Mouse (Mus musculus): ENCODE data around the gene Henmt1. TPM values are rescaled to one million over a fixed set of nuclear protein-coding genes. Genes with fewer than 3 reads are reported as not detected.

The Henmt1 gene
- polyA plus RNA-seq, 1 experiment: 0.15 TPM

DNA sequence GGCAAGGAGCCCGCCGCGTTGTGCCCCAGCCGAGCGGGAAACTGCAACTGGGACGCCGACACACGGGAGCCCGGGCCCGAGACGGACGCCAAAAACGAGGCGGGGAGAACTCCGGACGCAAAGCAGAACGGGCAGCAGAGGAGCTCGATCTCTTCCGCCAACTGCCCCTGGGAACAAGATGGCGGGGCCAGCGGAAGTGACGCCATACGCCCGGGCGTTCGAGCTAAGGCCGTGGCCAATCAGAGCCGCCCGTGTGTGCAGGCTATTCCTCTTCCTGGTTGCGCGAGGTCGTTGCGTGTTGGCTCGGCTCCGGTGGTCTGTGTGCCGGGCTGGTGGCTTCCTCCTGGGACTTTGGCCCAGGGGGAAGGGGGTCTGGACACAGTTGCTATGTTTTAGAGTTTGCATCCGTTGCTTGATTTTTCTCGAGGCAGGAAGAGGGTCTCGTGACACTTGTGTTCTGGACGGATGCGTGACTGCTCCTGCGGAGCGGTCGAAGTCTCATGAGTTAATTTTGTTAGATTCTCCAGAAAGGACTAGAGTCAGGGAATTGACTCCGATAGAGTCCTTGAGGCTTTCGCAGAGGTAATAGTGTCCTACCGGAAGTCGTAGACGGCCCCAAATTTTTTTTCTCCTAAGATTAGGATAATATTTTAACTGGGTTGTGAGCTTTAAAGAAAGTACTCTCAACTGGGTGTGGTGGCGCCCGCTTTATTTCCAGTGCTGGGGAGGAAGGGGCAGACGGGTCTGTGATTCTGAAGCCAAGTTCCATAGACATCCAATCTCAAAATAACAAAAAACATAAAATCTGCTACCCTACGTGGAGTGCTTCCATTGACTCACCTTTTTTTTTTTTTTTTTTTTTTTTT lies 27.9 kb upstream of the Henmt1 start, which contains the start of gene Prpf38b:
Gene Prpf38b (minus strand): TSS at position 180 of the 866 bp plus-strand sequence.
- peaks cover 57% of the 10 kb centered on the region for H3K79me2 ChIP-seq (ENCODE audit: control insufficient read depth, insufficient read depth)
- TF ChIP-seq CTCF (IDR thresholded peaks at IDR 0.05; ENCODE audit: control insufficient read depth, insufficient read depth, insufficient read length) (no peak), FOSL1 (IDR thresholded peaks at IDR 0.05; ENCODE audit: insufficient read depth, low read length, poor library complexity, severe bottlenecking) (no peak), MYOG (IDR thresholded peaks at IDR 0.05; ENCODE audit: control insufficient read depth, extremely low read depth, insufficient read length) (no peak), USF1 (IDR thresholded peaks at IDR 0.05; ENCODE audit: low read depth) (no peak), MYOD1 (IDR thresholded peaks at IDR 0.05; ENCODE audit: control insufficient read depth, insufficient read length, low read depth) (no peak), MAX (IDR thresholded peaks at IDR 0.05) (no peak), CEBPB (IDR thresholded peaks at IDR 0.05; ENCODE audit: low read depth) (no peak)
- peak within 1 kb of the TSS; percentile 90 for H3ac ChIP-seq (ENCODE audit: control insufficient read depth, insufficient read length, low read depth)
- peaks cover 33% of the 10 kb centered on the region for H3K36me3 ChIP-seq (ENCODE audit: control insufficient read depth, insufficient read depth)
- peaks cover 45% of the 10 kb centered on the region for H3K79me3 ChIP-seq (ENCODE audit: low read depth)
- no peaks in the 10 kb centered on the region for H3K27me3 ChIP-seq (ENCODE audit: control insufficient read depth, insufficient read depth, insufficient read length)
- H3K4me3 ChIP-seq (ENCODE audit: insufficient read depth, poor library complexity, severe bottlenecking): peak within 1 kb of the TSS; percentile 97

DNA sequence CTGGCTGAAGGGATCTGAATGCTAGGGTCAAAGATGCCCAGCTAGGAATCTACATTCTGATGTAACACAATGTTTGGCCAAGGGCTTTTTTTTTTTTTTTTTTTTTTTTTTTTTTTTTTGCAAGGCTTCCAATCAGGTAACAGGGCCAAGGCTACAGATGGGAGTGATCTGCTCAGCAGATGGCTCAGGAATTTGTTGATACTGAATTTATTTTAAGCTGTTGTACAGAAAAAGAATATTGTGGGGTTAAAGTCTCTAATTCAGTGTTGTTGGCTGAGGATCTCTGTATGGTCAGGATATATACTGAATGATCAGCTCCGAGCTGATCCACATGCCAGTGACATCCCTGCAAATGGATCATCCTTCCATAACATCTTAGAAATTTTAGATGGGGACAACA lies 23.7 kb upstream of the Henmt1 start:
- H3K79me2 ChIP-seq (ENCODE audit: control insufficient read depth, insufficient read depth): peaks cover 15% of the 10 kb centered on the region
- H3K79me3 ChIP-seq (ENCODE audit: low read depth): peaks cover 4% of the 10 kb centered on the region
- H3K36me3 ChIP-seq (ENCODE audit: control insufficient read depth, insufficient read depth): no peaks in the 10 kb centered on the region
- no peaks in the 10 kb centered on the region for H3K27me3 ChIP-seq (ENCODE audit: control insufficient read depth, insufficient read depth, insufficient read length)
- no peak for TF ChIP-seq CTCF (IDR thresholded peaks at IDR 0.05; ENCODE audit: control insufficient read depth, insufficient read depth, insufficient read length)
- no peak for TF ChIP-seq CEBPB (IDR thresholded peaks at IDR 0.05; ENCODE audit: low read depth)
- TF ChIP-seq FOSL1 (IDR thresholded peaks at IDR 0.05; ENCODE audit: insufficient read depth, low read length, poor library complexity, severe bottlenecking): no peak
- TF ChIP-seq USF1 (IDR thresholded peaks at IDR 0.05; ENCODE audit: low read depth): no peak
- H3K4me3 ChIP-seq (ENCODE audit: insufficient read depth, poor library complexity, severe bottlenecking): no peak overlapping the region
- H3ac ChIP-seq (ENCODE audit: control insufficient read depth, insufficient read length, low read depth): no peak overlapping the region

DNA sequence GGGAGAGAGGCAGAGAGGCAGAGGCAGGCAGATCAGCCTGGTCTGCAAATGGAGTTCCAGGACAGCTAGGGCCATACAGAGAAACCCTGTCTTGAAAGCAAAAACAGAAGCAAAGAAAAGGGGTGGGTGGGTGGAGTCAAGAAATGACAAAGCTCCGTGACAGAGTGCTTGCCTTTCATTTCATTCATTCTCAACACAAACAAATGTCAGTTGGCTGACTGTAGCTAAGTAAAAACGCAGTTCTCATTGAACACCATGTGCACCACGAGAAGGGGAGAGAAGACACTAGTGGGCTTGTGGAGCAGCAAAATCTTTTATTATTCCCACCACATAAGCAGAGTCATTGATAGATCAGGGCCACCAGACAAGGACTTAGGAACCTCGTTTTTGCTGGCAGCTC lies 22.8 kb upstream of the Henmt1 start:
- no peak for TF ChIP-seq CEBPB (IDR thresholded peaks at IDR 0.05; ENCODE audit: low read depth)
- TF ChIP-seq FOSL1 (IDR thresholded peaks at IDR 0.05; ENCODE audit: insufficient read depth, low read length, poor library complexity, severe bottlenecking): no peak
- TF ChIP-seq CTCF (IDR thresholded peaks at IDR 0.05; ENCODE audit: control insufficient read depth, insufficient read depth, insufficient read length): no peak
- no peak for TF ChIP-seq USF1 (IDR thresholded peaks at IDR 0.05; ENCODE audit: low read depth)
- TF ChIP-seq MYOG (IDR thresholded peaks at IDR 0.05; ENCODE audit: control insufficient read depth, extremely low read depth, insufficient read length): no peak
- TF ChIP-seq MYOD1 (IDR thresholded peaks at IDR 0.05; ENCODE audit: control insufficient read depth, insufficient read length, low read depth): no peak
- no peak for TF ChIP-seq MAX (IDR thresholded peaks at IDR 0.05)
- no peaks in the 10 kb centered on the region for H3K27me3 ChIP-seq (ENCODE audit: control insufficient read depth, insufficient read depth, insufficient read length)
- H3K79me3 ChIP-seq (ENCODE audit: low read depth): no peaks in the 10 kb centered on the region
- no peak overlapping the region for H3K4me3 ChIP-seq (ENCODE audit: insufficient read depth, poor library complexity, severe bottlenecking)
- H3K79me2 ChIP-seq (ENCODE audit: control insufficient read depth, insufficient read depth): peaks cover 7% of the 10 kb centered on the region
- H3ac ChIP-seq (ENCODE audit: control insufficient read depth, insufficient read length, low read depth): no peak overlapping the region
- no peaks in the 10 kb centered on the region for H3K36me3 ChIP-seq (ENCODE audit: control insufficient read depth, insufficient read depth)

DNA sequence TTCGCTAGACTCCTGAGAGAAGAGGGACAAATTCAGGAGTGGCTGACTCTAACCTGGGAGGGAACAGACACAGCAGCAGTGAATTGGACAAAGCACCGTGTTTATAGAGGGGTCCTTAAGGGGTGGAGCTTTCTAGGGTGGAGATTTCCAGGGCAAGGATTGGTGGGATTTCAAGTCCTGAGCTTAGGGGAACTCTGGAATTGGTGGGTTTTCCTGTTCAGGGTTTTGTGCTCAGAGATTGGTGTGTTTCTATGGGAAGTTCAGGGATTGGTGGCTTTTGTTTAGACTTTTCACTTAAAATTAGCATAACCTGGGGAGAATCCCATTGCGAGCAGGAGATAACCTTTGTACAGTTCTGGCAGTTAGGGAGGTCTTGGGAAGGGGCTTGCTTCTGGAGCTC lies 21.7 kb upstream of the Henmt1 start:
- H3K79me2 ChIP-seq (ENCODE audit: control insufficient read depth, insufficient read depth): no peaks in the 10 kb centered on the region
- no peaks in the 10 kb centered on the region for H3K36me3 ChIP-seq (ENCODE audit: control insufficient read depth, insufficient read depth)
- H3K27me3 ChIP-seq (ENCODE audit: control insufficient read depth, insufficient read depth, insufficient read length): no peaks in the 10 kb centered on the region
- no peak overlapping the region for H3K4me3 ChIP-seq (ENCODE audit: insufficient read depth, poor library complexity, severe bottlenecking)
- no peak for TF ChIP-seq FOSL1 (IDR thresholded peaks at IDR 0.05; ENCODE audit: insufficient read depth, low read length, poor library complexity, severe bottlenecking)
- TF ChIP-seq CEBPB (IDR thresholded peaks at IDR 0.05; ENCODE audit: low read depth): no peak
- no peak for TF ChIP-seq MAX (IDR thresholded peaks at IDR 0.05)
- no peak overlapping the region for H3ac ChIP-seq (ENCODE audit: control insufficient read depth, insufficient read length, low read depth)
- H3K79me3 ChIP-seq (ENCODE audit: low read depth): no peaks in the 10 kb centered on the region

DNA sequence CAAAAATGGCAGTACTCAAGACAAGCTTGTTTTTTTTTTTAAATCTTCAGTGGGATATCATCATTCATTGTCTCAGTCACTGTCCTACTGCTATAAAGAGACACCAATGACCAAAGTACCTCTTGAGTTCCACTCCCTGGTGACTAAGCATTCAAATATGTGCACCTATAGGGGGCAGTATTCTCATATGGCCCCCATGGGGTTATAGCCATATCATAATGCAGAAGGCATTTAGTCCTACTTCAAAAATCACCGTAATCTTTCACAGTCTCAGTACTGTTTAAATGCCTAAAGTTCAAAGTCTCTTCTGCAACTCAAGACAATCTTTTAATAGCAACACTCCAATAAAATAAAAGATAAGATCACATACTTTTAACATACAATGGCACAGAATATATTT lies 20.8 kb upstream of the Henmt1 start:
- H3K36me3 ChIP-seq (ENCODE audit: control insufficient read depth, insufficient read depth): no peaks in the 10 kb centered on the region
- no peaks in the 10 kb centered on the region for H3K27me3 ChIP-seq (ENCODE audit: control insufficient read depth, insufficient read depth, insufficient read length)
- TF ChIP-seq FOSL1 (IDR thresholded peaks at IDR 0.05; ENCODE audit: insufficient read depth, low read length, poor library complexity, severe bottlenecking) (no peak), MYOD1 (IDR thresholded peaks at IDR 0.05; ENCODE audit: control insufficient read depth, insufficient read length, low read depth) (no peak), MYOG (IDR thresholded peaks at IDR 0.05; ENCODE audit: control insufficient read depth, extremely low read depth, insufficient read length) (no peak), MAX (IDR thresholded peaks at IDR 0.05) (no peak), USF1 (IDR thresholded peaks at IDR 0.05; ENCODE audit: low read depth) (no peak), CEBPB (IDR thresholded peaks at IDR 0.05; ENCODE audit: low read depth) (no peak), CTCF (IDR thresholded peaks at IDR 0.05; ENCODE audit: control insufficient read depth, insufficient read depth, insufficient read length) (no peak)
- H3ac ChIP-seq (ENCODE audit: control insufficient read depth, insufficient read length, low read depth): no peak overlapping the region
- H3K79me3 ChIP-seq (ENCODE audit: low read depth): no peaks in the 10 kb centered on the region
- no peak overlapping the region for H3K4me3 ChIP-seq (ENCODE audit: insufficient read depth, poor library complexity, severe bottlenecking)
- no peaks in the 10 kb centered on the region for H3K79me2 ChIP-seq (ENCODE audit: control insufficient read depth, insufficient read depth)

Data from C2C12 (cell line).